Mouse (Mus musculus) c-Kit-positive CD71-negative TER-119-negative erythroid progenitor cells, embryonic 14.5 days (primary cell): ENCODE results near the gene Gm21830.
A peak's percentile ranks its signal among the peaks of the same experiment; 100 is the strongest.
"Not testable (repeated sequence)": the region's sequence is repeated elsewhere in the genome, so short reads cannot be mapped to it uniquely, and the experiment has no call there.

Source experiments
- DNase-seq: peaks from one replicate; pipeline ENCODE4 v3.0.0-alpha.2; 2013; ENCODE audit warnings: low read depth

Gm21830 gene

GRCm38 (mm10) chr2:67413425-67413824 lies at the start of gene Gm21830:
Gene Gm21830 (plus strand): TSS chr2:67413725.
- not testable (repeated sequence) for DNase-seq

- DNase-seq: no peak
These were observed 49.0 kb upstream of the Gm21830 start for GRCm38 (mm10) chr2:67364506-67364905.

GRCm38 (mm10) chr2:67378504-67378903 lies 35.0 kb upstream of the Gm21830 start:
- peak; percentile 6 for DNase-seq

GRCm38 (mm10) chr2:67420853-67421252 lies 7.3 kb downstream of the Gm21830 start:
- no peak for DNase-seq

- no peak for DNase-seq
These were observed 9.3 kb downstream of the Gm21830 start for GRCm38 (mm10) chr2:67422799-67423198.

GRCm38 (mm10) chr2:67433081-67433480 lies 19.6 kb downstream of the Gm21830 start, which contains the start of gene Gm26727:
Gene Gm26727 (minus strand): TSS chr2:67433181.
- DNase-seq: no peak

GRCm38 (mm10) chr2:67438309-67438708 lies 24.8 kb downstream of the Gm21830 start:
- no peak for DNase-seq

- no peak for DNase-seq
These were observed 32.3 kb downstream of the Gm21830 start, which contains the start of gene Xirp2 for GRCm38 (mm10) chr2:67445780-67446179. Gene Xirp2 (plus strand): TSS chr2:67446002.

GRCm38 (mm10) chr2:67446772-67447171 lies 33.2 kb downstream of the Gm21830 start:
- DNase-seq: no peak

- DNase-seq: no peak
These were observed 33.7 kb downstream of the Gm21830 start for GRCm38 (mm10) chr2:67447206-67447605.

- DNase-seq: no peak
These were observed 47.3 kb downstream of the Gm21830 start for GRCm38 (mm10) chr2:67460857-67461256.

GRCm38 (mm10) chr2:67467036-67467435 lies 53.5 kb downstream of the Gm21830 start:
- DNase-seq: no peak

GRCm38 (mm10) chr2:67470030-67470429 lies 56.5 kb downstream of the Gm21830 start:
- not testable (repeated sequence) for DNase-seq

GRCm38 (mm10) chr2:67477753-67478152 lies 64.2 kb downstream of the Gm21830 start:
- DNase-seq: peak; percentile 29

- DNase-seq: no peak
These were observed 67.5 kb downstream of the Gm21830 start for GRCm38 (mm10) chr2:67481051-67481450.
